Mouse (Mus musculus): ENCODE results near the gene Slc39a3. TPM values are rescaled to one million over a fixed set of nuclear protein-coding genes. Genes with fewer than 3 reads are reported as not detected.
"Not testable (repeated sequence)": the region's sequence is repeated elsewhere in the genome, so short reads cannot be mapped to it uniquely, and the experiment has no call there.

Slc39a3 gene
- total RNA-seq, 1 experiment, result 12.6 TPM

DNA sequence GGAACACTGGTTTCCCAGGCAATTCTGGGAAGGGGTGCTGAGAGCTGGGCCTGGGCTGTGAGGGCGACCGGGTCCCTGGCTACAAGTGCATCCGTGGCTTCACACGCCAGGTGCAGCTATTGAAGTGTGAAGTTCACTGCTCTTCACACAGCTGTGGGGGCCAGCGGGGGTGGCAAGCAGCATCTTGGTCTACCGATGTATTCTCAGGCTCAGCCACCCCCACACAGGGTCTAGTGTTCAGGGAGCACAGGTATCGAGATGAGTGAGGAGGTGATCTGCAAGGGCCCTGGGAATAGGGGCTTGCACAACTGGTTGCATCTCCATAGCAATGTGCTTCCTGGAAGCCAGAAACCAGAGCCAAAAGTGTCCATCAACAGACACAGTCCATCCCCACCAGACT lies 46.8 kb downstream of the Slc39a3 start:
- TF ChIP-seq CHD2 (IDR thresholded peaks at IDR 0.05; ENCODE audit: low read depth, low read length) (no peak), HCFC1 (IDR thresholded peaks at IDR 0.05; ENCODE audit: borderline replicate concordance, insufficient read depth, low read length) (no peak), ZC3H11A (IDR thresholded peaks at IDR 0.05; ENCODE audit: borderline replicate concordance, low read depth, low read length) (no peak), ZNF384 (IDR thresholded peaks at IDR 0.05; ENCODE audit: low read depth, low read length) (no peak), MAFK (IDR thresholded peaks at IDR 0.05; ENCODE audit: insufficient read depth, low read depth, low read length) (no peak)
- no peaks in the 10 kb centered on the region for H3K9me3 ChIP-seq (ENCODE audit: control insufficient read depth, insufficient read depth, low read depth, low read length)
- in situ Hi-C loops (cut with MboI; ENCODE audit: low sequenced_read_pairs in 2 of 2, unreplicated experiment in 2 of 2), result loop anchor here in 1 of 2 experiments (5.0 kb wide), 1 partner anchor 63 kb away; no protein-coding TSS in a partner anchor
- no peak overlapping the region for H3K9ac ChIP-seq (ENCODE audit: insufficient read depth, low read depth, low read length, poor library complexity, severe bottlenecking)
- DNase-seq (ENCODE audit: low read depth, low spot score), result no peak
- H3K4me3 ChIP-seq (ENCODE audit: insufficient read depth in 1 of 2, low read depth in 1 of 2, low read length in 2 of 2, poor library complexity in 1 of 2, severe bottlenecking in 1 of 2), result no peak overlapping the region
- H3K27ac ChIP-seq (ENCODE audit: insufficient read depth, low read depth, low read length, poor library complexity, severe bottlenecking), result no peak overlapping the region
- no peaks in the 10 kb centered on the region for H3K36me3 ChIP-seq (ENCODE audit: control insufficient read depth, insufficient read depth, low read length, poor library complexity, severe bottlenecking)
- H3K4me1 ChIP-seq (ENCODE audit: control insufficient read depth in 2 of 2, insufficient read depth in 2 of 2, low read length in 2 of 2, poor library complexity in 1 of 2), result peaks cover 0 to 2% of the 10 kb centered on the region in 2 experiments; a peak in 1 of 4 replicates

DNA sequence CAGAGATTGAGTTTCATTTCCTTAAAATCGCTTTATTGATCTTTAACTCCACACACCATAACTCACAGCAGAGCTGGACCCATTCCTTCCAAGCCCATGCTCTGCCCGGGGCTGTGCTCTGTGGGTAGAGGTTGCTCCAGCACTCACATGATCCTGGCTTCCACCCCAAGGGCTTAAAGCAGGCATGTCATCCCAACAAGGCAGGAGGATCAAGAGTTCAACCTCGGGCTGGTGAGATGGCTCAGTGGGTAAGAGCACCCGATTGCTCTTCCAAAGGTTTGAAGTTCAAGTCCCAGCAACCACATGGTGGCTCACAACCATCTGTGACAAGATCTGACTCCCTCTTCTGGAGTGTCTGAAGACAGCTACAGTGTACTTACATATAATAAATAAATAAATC lies 47.4 kb downstream of the Slc39a3 start:
- not testable (repeated sequence) for H3K4me1 ChIP-seq (ENCODE audit: control insufficient read depth in 2 of 2, insufficient read depth in 2 of 2, low read length in 2 of 2, poor library complexity in 1 of 2); H3K9ac ChIP-seq (ENCODE audit: insufficient read depth, low read depth, low read length, poor library complexity, severe bottlenecking); H3K27ac ChIP-seq (ENCODE audit: insufficient read depth, low read depth, low read length, poor library complexity, severe bottlenecking); H3K36me3 ChIP-seq (ENCODE audit: control insufficient read depth, insufficient read depth, low read length, poor library complexity, severe bottlenecking); DNase-seq (ENCODE audit: low read depth, low spot score); H3K9me3 ChIP-seq (ENCODE audit: control insufficient read depth, insufficient read depth, low read depth, low read length); H3K4me3 ChIP-seq (ENCODE audit: insufficient read depth in 1 of 2, low read depth in 1 of 2, low read length in 2 of 2, poor library complexity in 1 of 2, severe bottlenecking in 1 of 2)
- in situ Hi-C loops (cut with MboI; ENCODE audit: low sequenced_read_pairs in 2 of 2, unreplicated experiment in 2 of 2), result loop anchor here (5.0 to 10.0 kb wide), 2 partner anchors 63 to 65 kb away; no protein-coding TSS in a partner anchor

DNA sequence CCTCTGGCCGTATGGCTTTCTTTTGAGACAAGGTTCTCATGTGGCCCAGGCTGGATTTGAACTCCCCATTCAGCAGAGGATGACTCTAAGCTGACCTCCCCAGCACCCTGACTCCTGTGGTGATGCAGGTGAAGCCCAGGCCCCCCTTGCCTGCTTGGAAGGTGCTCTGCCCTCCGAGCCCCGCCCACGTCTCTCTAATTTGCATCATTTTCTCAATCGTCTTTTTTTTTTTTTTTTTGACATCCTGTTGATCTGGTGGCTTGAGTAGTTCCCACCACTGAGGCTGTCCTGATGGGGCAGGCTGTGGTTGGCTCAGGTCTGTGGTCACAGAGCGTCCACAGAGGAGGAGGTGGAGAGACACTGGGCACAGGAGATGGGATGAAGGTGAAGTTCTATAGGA lies 47.8 kb downstream of the Slc39a3 start:
- no peak overlapping the region for H3K9ac ChIP-seq (ENCODE audit: insufficient read depth, low read depth, low read length, poor library complexity, severe bottlenecking)
- TF ChIP-seq MAFK (IDR thresholded peaks at IDR 0.05; ENCODE audit: insufficient read depth, low read depth, low read length), result no peak
- no peak for TF ChIP-seq CHD2 (IDR thresholded peaks at IDR 0.05; ENCODE audit: low read depth, low read length)
- no peak for TF ChIP-seq HCFC1 (IDR thresholded peaks at IDR 0.05; ENCODE audit: borderline replicate concordance, insufficient read depth, low read length)
- 0 out of 2 replicates have a peak, but pooled peaks have one; percentile 5 for TF ChIP-seq ZNF384 (IDR thresholded peaks at IDR 0.05; ENCODE audit: low read depth, low read length)
- TF ChIP-seq ZC3H11A (IDR thresholded peaks at IDR 0.05; ENCODE audit: borderline replicate concordance, low read depth, low read length), result no peak
- no peak overlapping the region for H3K4me3 ChIP-seq (ENCODE audit: insufficient read depth in 1 of 2, low read depth in 1 of 2, low read length in 2 of 2, poor library complexity in 1 of 2, severe bottlenecking in 1 of 2)
- DNase-seq (ENCODE audit: low read depth, low spot score), result no peak
- no peaks in the 10 kb centered on the region for H3K36me3 ChIP-seq (ENCODE audit: control insufficient read depth, insufficient read depth, low read length, poor library complexity, severe bottlenecking)
- H3K4me1 ChIP-seq (ENCODE audit: control insufficient read depth in 2 of 2, insufficient read depth in 2 of 2, low read length in 2 of 2, poor library complexity in 1 of 2), result peaks cover 0 to 6% of the 10 kb centered on the region in 2 experiments; a peak in 1 of 4 replicates
- H3K9me3 ChIP-seq (ENCODE audit: control insufficient read depth, insufficient read depth, low read depth, low read length), result no peaks in the 10 kb centered on the region
- in situ Hi-C loops (cut with MboI; ENCODE audit: low sequenced_read_pairs in 2 of 2, unreplicated experiment in 2 of 2), result loop anchor here in 1 of 2 experiments (10.0 kb wide), 1 partner anchor 65 kb away; no protein-coding TSS in a partner anchor
- no peak overlapping the region for H3K27ac ChIP-seq (ENCODE audit: insufficient read depth, low read depth, low read length, poor library complexity, severe bottlenecking)

DNA sequence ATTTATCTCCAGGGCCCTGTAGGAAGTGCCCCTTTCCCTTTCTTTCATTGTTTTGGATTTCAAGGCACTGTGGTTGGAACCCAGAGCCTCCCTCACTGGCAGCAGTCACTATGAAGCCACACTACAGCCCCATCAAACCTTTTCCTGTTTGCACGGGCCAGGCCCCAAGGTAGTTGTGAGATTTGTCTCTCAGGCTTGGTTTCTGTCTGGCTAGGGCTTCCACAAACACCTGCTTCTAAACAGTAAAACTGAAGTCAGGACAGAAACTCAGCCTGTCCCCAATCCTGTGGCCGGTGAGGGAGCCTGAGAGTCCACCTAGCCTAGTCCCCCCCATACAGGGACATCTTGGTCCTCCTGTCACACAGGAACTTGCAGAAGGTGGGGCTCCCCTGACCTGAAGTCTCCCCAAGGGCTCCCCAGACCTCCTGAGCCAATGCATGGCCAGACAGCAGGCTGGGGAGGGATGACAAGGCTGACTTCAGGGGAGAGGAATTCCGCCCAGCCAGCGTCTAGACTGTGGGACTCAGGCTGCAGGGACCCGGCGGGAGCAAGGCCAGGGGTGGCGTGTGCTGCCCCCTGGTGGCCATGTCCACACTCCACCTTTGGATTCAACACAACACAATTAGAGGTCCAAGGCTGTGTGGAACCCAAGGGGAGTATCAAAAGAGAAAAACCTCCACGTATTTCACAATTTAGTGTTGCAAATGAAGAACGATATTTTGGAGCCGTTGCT lies 49.4 kb downstream of the Slc39a3 start:
- H3K9me3 ChIP-seq (ENCODE audit: control insufficient read depth, insufficient read depth, low read depth, low read length), result no peaks in the 10 kb centered on the region
- no peak overlapping the region for H3K27ac ChIP-seq (ENCODE audit: insufficient read depth, low read depth, low read length, poor library complexity, severe bottlenecking)
- H3K4me3 ChIP-seq (ENCODE audit: insufficient read depth in 1 of 2, low read depth in 1 of 2, low read length in 2 of 2, poor library complexity in 1 of 2, severe bottlenecking in 1 of 2), result no peak overlapping the region
- DNase-seq (ENCODE audit: low read depth, low spot score), result peak; percentile 82
- no peak overlapping the region for H3K9ac ChIP-seq (ENCODE audit: insufficient read depth, low read depth, low read length, poor library complexity, severe bottlenecking)
- peaks cover 0 to 6% of the 10 kb centered on the region in 2 experiments; a peak in 1 of 4 replicates for H3K4me1 ChIP-seq (ENCODE audit: control insufficient read depth in 2 of 2, insufficient read depth in 2 of 2, low read length in 2 of 2, poor library complexity in 1 of 2)
- peak; percentile 79 for TF ChIP-seq ZNF384 (IDR thresholded peaks at IDR 0.05; ENCODE audit: low read depth, low read length)
- peak; percentile 96 for TF ChIP-seq ZC3H11A (IDR thresholded peaks at IDR 0.05; ENCODE audit: borderline replicate concordance, low read depth, low read length)
- TF ChIP-seq CHD2 (IDR thresholded peaks at IDR 0.05; ENCODE audit: low read depth, low read length), result no peak
- no peak for TF ChIP-seq HCFC1 (IDR thresholded peaks at IDR 0.05; ENCODE audit: borderline replicate concordance, insufficient read depth, low read length)
- no peak for TF ChIP-seq MAFK (IDR thresholded peaks at IDR 0.05; ENCODE audit: insufficient read depth, low read depth, low read length)
- in situ Hi-C loops (cut with MboI; ENCODE audit: low sequenced_read_pairs in 2 of 2, unreplicated experiment in 2 of 2), result loop anchor here in 1 of 2 experiments (10.0 kb wide), 1 partner anchor 63 kb away; no protein-coding TSS in a partner anchor
- no peaks in the 10 kb centered on the region for H3K36me3 ChIP-seq (ENCODE audit: control insufficient read depth, insufficient read depth, low read length, poor library complexity, severe bottlenecking)

All from ES-E14 (cell line).